Mouse (Mus musculus) R1 (cell line): ENCODE results near the gene Gm20388.

ENCODE experiments used
- DNase-seq: peaks from one replicate; pipeline ENCODE4 v3.0.0-alpha.2; 2018; ENCODE audit warnings: low read depth, low spot score

Gm20388 gene

DNA sequence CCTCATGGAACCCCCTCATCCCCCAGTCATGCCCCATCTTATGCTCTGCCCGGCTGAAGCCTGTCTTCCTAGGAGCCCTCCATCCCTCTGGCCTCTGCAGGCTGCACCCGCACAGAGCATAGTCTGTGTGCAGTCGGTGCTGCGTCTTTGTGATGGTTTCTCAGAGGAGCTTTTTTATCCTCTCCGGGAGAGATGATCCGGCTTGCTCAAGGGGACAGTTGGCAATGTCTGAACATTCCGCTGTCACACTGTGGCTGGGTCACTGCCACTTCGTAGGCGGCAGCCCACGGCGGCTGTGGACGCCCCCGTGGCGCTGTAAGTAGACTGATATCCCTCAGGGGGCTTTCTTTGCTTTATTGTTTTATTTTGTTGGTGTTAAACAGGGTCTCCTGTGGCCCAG is 500.4 kb downstream of the Gm20388 start:
- no peak for DNase-seq

DNA sequence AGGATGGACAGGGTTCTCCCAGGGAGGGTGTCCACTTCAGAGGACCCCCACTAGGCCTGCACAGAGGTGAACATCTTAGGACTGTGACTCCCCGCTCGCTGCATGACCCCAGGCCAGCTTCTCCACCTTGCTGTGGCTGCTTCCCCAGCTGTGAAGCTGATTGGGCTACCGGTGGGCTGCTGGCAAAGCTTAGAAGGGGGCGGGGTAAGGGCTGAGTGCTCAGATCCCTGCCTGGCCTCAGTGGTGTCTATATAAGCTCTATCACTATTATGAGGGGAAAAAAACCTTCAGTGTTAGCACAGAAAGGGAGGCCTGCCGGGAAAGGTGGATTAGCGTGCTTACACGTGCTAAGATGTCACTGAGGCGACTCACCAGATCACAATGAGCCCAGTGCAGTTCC is 501.2 kb downstream of the Gm20388 start:
- DNase-seq: no peak

DNA sequence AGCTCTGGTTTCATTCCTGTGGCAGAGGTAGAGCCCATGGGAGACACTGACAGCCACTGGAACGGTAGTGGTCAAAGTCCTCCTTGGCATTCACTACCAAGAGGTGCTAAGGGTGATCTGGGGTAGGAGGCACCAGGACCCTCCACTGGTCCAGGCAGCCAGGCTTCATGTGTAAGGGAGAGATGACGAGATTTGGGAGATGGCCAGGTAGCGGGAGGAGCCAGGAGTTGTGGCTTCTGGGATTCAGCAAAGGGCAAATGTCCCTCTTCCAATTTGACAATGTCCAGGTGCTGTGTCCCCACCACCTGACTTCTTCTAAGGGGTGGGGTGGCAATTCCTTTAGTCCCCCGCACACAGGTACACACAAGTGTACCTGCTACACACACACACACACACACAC is 501.7 kb downstream of the Gm20388 start:
- no peak for DNase-seq

DNA sequence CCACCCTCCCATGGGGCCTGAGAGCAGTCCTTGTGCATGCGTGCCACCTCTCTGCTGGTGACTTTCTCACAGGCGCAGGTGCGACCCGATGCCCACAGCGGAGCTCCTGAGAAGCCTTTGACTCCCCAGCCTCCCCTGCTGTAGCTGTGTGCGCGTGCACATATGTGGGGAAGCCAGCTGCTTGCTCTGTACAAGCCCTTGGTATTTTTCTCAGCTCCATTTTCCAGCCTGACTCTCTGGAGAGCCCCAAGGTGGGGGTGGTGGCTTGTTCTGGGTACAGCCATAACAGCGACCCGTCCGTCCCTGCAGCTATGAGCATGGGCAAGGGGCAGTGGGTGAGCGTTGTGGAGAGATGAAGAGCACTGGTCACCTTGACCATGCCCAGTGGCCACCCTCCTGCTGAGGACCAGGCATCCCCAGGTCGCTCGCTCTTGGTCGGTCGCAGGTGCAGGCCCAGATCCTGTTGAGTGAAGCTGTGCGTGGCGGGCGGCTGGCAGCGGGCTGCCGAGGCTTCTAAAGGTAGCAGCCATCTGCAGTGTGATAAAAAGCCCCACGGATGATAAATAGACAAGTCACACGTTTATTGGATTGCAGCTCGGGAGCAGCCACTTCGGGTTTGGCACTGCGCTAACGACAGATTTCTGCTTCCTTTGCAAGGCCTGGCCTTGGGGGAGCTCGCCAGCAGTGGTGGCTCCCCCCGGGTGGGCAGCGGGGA is 502.4 kb downstream of the Gm20388 start:
- DNase-seq: no peak

DNA sequence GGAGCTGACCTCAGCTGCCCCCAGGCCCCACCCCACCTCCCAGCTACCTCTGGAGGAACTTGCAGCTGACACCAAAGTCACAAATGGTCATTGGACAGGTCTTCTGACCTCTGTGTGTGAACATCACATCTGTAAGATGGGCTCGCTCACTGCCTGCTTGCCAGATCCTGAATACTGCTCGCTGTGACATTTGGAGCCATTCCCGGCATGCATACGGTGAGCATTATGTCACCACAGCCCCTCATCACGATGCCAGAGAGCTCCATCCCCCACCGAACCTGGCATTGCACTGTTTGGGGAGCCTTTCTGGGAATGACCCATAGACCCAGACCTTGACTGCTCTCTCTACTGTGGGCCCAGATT is 503.0 kb downstream of the Gm20388 start:
- DNase-seq: no peak

DNA sequence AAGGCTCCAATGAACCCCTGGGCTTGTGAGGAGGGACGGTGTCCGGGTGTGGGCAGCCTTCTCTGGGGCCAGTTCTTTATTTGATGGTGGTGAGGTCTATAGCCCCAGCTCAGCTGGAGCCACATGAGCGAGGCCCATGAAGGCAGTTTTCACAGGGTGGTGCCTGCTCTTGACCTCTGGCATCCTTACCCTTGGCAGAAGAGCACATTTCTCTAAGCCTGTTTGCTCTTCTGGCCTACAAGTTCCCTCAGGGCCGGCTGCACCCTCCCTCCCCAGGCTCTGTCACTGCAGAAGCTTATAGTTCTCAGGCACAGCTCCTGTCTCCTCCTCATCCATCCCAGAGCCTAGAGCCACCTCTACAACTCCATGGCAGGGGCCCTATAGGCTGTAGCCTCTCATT is 503.6 kb downstream of the Gm20388 start:
- DNase-seq: no peak

DNA sequence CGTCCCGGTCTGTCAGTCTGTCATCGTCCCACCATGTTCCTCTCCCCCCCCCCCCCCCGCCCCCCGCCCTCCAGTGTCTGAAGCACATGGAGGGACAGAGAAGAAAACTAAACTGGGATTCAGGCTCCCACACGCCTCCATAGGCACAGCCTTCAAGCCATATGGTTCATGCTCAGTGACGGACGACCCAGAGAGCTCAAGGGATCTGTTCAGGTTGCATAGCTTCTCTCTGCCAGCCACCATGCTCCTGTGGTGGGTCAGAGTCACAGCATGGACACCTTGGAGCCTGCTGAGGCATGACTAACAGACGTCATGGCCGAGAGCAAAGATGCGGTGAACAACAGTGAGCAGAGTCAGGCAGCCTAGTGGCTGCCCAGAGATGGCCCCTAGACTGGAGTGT is 504.8 kb downstream of the Gm20388 start:
- DNase-seq: no peak

DNA sequence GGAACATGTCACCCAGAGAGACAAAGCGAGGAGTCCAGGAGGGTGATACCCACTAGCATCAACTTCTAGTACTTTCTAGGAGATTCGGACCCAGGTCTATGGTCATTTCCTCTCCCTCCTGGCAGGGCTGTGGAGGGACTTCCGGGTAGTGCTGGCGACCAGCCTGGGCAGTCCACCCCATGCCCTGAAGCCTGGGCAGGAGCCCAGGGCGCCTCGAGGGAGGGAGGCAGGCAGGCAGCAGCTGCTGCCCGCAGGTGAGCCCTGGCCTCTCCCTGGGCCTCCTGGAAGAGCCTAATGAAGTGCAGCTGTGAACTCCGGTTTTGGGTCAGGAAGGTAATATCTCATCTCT is 505.5 kb downstream of the Gm20388 start:
- no peak for DNase-seq

DNA sequence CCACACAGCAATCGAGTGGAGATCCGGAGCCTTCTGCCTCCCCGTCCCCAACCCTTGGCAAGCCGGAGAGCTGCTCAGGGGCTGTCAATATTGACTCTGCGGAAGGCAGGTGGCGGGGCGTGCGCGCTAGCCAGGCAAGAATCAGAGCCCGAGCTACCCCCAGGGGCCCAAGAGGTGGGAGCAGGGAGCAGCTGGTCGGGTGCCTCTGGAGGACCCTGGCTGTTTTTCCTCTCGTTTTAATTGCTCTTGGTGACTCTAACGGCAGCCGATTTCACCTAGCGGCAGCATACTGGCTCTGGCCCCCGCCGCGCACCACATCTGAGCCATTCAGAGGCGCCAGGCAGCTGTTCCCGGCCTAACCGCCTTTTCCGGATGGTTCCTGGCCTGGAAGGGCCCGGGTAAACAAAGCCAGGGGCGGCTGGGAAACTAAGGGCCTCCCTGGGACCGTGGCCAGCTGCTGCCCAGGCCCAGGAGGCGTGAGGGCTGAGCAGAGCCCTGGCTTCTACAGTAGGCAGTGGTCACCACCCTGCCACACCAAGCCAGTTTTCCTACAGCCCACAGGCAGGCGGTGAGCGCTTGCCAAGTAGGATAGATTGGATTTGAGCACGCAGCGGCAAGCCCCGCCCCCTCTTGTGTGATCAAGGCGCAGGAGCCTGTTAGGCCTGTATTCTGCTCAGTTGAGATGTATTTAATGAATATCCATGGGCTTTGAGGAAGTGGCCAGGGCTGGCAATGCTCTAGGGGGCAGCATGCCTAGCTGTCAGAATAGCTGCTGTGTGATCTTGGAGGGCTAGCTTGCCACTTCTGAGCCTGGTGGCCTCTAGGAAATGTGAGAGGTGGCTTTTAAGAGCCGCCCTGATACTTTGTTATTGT is 506.1 kb downstream of the Gm20388 start:
- peak; percentile 91 for DNase-seq

DNA sequence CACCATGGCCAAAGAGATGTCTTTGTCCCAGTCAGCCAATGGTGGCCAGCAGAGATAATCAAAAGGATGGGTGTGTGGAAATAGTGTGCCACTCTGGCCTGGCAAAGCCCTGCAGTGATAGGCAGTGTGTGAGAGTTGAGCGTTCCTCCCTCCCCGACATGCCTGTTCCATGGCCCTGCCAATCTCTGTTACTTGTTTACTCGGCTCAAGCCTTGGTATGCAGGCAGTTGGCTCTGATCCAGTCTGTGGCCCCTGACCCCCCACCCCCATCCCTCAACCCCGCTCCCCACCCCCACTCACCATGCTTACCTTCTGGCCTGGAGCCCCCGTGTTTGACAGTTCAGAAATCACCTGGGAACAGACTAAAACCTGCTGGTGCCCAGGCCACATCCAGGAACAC is 507.5 kb downstream of the Gm20388 start:
- DNase-seq: no peak

DNA sequence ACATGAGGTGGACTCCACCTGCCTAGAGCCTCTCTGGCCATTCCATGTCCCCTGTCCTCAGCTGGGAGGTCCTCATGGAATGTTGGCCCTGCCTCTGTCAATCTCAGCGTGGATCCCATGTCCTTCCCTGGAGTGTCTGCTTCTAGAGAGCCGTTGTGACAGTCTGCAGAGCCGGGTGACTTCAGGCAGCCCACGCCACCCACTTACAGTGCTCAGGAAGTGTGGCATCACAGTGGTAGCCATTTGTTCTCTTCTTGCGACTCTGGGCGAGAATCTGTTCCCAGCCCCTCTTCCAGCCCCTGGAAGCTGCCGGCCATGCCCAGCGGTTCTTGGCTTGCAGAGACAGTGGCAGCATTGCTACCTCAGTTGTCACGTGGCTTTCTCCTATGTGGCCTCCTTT is 509.0 kb downstream of the Gm20388 start:
- DNase-seq: no peak

DNA sequence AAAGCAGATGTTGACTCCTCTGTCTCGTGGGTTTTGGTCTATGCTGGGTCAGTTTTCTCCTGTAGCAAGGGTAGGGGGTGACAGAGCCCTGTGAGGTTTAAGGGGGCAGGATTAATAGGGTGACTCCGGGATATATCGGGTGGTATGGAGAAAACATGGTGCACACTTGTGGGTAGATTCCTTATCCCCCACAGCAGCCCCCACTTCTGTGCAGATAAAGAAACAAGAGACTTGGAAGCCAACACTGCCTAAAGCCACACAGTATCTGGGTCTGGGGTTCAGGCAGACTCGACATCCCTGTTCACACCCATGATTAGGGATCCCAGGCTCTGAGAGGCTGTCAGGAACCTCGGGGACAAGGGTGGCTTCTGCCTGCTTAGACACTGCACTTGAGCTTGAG is 509.6 kb downstream of the Gm20388 start:
- DNase-seq: no peak

DNA sequence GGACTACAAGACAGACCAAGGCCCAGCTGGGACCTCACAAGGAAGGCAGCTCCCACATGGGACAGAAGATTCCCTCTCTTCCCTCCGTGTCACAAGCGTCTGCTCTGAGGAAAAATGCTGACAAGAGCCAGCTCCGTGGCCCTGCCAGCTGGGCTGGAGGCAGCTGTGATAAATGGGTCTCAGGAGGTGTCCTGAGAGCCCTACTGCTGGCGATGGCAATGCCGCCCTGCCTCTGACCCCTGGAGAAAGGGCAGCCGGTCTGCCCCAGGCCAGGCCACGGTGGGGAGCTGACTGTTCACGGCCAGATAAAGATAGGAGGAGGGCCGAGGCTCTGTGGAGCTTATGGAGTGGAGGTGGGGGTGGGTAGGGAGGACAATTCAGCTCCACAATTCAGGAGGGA is 511.0 kb downstream of the Gm20388 start:
- DNase-seq: no peak

DNA sequence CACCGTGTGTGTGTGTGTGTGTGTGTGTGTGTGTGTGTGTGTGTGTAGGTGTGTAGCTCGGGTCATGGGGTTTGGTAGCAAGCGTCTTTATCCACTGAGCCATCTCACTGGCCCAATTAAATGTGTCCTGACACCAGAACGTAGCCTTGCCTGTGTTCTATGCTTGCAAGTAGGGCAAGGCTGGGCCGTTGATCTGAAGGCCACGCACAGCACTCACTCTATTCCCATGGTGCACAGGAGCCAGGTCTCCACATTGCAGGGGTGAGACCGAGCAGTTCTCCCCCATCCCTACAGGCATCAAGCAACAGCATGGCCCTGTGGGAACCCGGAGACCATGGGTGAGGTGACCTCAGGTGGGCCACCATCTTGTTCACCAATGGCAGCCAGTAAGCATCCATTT is 511.6 kb downstream of the Gm20388 start:
- DNase-seq: no peak

DNA sequence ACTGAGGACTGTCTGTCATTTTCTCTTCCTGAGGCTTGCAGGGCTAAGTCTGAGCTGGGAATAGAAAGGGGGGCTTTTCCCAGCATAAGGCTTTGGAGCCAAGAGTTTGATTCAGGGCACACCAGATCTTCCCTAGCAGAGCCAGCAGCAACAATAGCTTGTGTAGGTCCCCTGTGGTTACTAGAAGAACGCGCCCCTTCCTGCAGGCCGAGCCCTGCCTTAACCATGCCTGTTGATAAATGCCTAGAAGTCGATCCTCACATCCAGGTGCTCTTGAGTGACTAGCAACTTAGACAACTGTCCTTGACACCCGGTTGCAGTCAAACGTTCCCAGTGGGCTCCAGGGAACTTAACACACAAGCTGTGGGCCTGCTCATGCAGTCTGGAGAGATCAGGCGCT is 512.9 kb downstream of the Gm20388 start:
- peak; percentile 77 for DNase-seq

DNA sequence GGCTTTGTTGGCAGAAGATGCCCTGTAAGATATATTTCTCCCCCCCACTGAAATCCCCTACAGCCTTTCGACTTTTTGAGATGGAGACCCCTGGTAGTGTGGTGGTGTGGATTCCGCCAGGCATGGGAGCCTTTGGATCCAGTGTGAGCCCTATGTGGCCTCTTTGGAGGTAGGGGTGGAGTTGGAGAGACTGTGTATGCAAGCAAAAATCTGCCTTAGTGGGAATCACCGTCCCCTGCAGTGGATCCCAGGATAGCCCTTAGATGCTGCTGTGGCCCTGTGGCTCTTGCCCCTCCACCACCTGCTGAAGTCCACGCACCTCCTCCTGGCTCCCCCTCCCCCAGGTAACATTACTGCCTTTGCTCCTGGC is 514.2 kb downstream of the Gm20388 start:
- DNase-seq: no peak

DNA sequence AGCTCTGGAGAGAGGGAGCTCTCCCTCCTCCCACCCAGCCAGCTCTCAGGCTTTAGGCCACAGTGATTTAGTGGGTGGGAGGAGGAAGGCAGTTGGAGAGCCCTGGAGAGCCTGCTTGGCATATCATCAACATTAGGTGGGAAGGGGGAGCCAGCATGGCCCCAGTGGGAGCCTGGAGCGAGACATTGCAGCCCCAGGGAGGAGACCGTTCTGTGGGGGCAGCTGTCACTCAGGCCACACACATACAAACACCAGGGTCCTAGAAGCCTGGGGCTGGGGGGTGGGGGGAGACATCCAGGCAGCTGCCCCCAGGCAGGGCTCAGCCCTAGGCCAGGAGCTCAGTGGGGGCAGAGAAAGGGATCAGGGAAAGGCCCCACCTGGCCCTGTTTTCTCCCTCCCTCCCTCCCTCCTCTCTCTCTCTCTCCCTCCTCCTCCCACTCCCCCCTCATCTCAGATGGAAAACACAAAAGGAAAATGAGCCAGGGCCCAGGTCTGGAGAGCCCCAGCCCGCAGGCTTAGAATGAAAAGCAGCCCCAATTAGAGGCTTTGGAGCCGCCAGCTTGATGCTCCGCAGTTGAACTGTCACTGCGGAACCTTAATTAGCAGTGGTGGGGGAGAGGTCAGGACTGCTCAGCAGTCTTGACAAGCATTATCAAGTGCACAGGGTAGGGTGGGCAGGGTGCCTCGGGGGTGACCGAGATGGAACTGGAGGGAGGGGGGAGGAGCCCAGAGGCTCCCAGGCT is 514.7 kb downstream of the Gm20388 start:
- no peak for DNase-seq

DNA sequence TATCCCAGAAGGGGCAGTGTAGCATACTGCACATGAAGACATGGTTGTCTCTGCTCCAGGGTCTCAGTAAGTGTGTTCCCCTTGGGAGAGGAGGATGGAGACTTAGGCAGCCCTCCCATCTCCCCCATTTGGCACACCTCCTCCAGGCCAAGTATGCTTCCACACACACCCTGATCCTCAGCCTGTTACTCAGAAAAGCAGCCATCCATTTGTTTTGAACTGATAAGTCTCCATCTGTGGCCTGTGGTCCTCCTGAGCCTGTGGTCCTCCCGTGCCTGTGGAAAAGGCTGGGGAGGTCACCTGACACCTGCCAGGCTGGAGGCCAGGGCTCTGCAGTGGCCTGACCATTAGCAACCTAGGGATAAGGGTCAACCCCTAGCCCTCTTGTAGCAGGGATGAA is 515.5 kb downstream of the Gm20388 start:
- DNase-seq: no peak

DNA sequence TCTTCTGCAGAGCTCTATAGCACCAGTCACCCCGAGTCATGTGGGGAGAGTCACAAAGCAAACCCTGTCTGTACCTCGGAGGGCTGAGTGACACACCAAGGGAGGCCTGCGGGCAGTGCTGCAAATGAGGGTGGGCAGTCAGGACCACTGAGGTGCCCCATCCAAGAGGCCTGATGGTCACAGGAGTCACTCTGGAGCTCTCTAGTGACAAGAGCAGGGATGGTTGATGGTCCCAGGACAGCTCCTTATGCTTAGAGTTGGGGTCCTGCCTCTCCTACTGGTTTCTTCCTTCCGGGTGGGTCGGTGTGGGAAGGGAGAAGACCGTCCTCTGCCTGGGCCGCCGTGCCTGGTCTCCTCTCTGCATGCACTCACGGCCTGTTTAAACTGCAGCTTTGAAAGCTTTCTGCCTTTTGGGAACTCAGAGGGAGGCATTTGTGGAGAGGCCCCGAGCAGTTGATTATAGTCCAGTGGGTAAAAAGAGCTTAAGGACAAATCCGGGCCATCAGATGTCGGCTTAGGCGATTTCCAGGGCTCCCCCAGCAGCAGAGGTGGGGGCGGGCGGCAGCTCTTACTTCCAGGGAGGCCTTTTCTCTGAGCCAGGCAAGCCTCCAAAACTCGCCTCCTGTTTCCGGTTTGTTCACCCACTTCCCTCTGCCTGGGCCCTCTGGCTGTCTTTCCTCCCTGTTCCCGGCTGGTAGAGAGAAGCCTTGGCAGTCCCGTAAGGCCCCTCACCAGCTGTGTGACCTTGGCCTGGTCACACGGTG is 516.2 kb downstream of the Gm20388 start:
- DNase-seq: no peak

DNA sequence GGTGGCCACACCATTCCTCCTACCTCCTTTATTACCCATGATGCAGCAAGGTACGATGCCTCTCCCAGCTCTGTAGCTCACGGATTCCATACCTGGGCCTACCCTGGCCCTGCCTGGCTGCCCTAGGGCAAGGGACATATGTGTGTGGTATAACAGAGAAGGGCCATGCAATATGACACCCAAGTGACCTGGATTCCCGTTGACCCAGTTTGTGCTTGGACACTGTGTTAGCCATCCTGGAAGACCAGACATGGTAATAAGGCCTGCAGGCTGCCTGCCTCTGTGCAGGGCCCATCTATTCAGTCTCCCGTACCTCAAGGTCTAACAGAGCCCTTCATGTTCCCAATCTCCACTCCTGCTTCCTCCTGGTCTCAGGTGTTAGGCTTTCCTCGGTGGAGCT is 517.9 kb downstream of the Gm20388 start:
- DNase-seq: no peak

DNA sequence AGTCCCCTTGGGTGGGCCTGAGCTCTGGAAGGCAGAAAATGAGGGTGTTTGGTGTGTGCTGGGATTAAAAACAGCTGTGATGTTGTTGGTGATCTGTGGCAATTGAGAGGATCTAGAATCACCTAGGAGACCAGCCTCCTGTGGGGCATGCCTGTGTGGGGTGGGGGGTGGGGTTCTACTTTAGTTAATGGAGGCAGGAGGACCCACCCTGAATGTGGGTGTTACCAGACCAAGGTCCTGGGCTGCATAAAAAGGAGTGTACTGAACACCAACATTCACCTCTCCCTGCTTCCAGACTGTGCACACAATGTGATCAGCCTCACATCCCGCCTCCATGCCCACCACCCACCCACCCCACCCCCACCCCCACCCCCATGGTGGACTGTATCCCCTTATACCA is 518.5 kb downstream of the Gm20388 start:
- DNase-seq: peak; percentile 69

DNA sequence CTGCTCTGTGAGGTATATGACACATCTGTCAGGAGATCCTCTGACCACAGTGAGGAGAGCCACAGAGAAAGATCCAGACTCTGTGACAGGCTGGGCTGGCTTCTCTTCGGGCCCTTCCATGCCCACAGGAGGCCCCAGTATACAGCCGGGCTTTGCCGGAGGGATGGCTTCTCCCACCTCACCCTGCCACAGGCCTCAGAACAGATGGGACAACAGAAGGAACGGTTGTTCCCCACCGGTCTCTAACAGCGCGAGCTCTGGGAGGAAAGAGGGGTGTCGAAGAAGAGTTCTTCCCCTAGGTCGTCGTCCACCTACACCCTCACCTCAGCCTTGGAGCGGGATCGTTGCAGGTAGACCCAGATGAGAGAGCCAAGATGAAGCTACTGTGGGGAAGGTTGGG is 520.4 kb downstream of the Gm20388 start:
- DNase-seq: no peak
